Mouse (Mus musculus) C2C12 (cell line): ENCODE measurements around the gene Parp8. TPM values are rescaled to one million over a fixed set of nuclear protein-coding genes. Genes with fewer than 3 reads are reported as not detected.

ENCODE experiments used
- H3K27me3 ChIP-seq: one replicate; pipeline ENCODE4 v1.6.1; 2011; ENCODE audit not compliant: control insufficient read depth, insufficient read depth, insufficient read length
- H3K36me3 ChIP-seq: one replicate; pipeline ENCODE4 v1.6.1; 2011; ENCODE audit not compliant: control insufficient read depth, insufficient read depth
- H3K4me3 ChIP-seq: one replicate; pipeline ENCODE4 v1.5.1; 2011; ENCODE audit warnings: mild to moderate bottlenecking, control low read depth; ENCODE audit not compliant: poor library complexity, insufficient read depth, severe bottlenecking
- H3K79me2 ChIP-seq: one replicate; pipeline ENCODE4 v1.6.1; 2011; ENCODE audit not compliant: control insufficient read depth, insufficient read depth
- H3K79me3 ChIP-seq: one replicate; pipeline ENCODE4 v1.6.1; 2011; ENCODE audit warnings: low read depth, control low read depth
- H3ac ChIP-seq: one replicate; pipeline ENCODE3; 2011; ENCODE audit warnings: low read depth; ENCODE audit not compliant: control insufficient read depth, insufficient read length
- CEBPB ChIP-seq: IDR thresholded peaks from one replicate; pipeline ENCODE4 v1.6.1; 2011; ENCODE audit warnings: low read depth, mild to moderate bottlenecking, control low read depth, moderate library complexity
- CTCF ChIP-seq: IDR thresholded peaks from one replicate; pipeline ENCODE4 v1.5.1; 2011; ENCODE audit not compliant: control insufficient read depth, insufficient read depth, insufficient read length
- FOSL1 ChIP-seq: IDR thresholded peaks from one replicate; pipeline ENCODE4 v1.8.0; 2011; ENCODE audit warnings: mild to moderate bottlenecking, low read length; ENCODE audit not compliant: poor library complexity, insufficient read depth, severe bottlenecking
- MAX ChIP-seq: IDR thresholded peaks from one replicate; pipeline ENCODE4 v1.6.1; 2011; ENCODE audit warnings: mild to moderate bottlenecking, control low read depth
- MYOD1 ChIP-seq: IDR thresholded peaks from one replicate; pipeline ENCODE4 v1.6.1; 2011; ENCODE audit warnings: low read depth; ENCODE audit not compliant: control insufficient read depth, insufficient read length
- MYOG ChIP-seq: IDR thresholded peaks from one replicate; pipeline ENCODE4 v1.6.1; 2011; ENCODE audit not compliant: control insufficient read depth, insufficient read length; ENCODE audit errors: extremely low read depth
- USF1 ChIP-seq: IDR thresholded peaks from one replicate; pipeline ENCODE4 v1.6.1; 2011; ENCODE audit warnings: low read depth, mild to moderate bottlenecking, control low read depth, moderate library complexity
- polyA plus RNA-seq: library from polyadenylated mRNA; unstranded; fragments of >200 nt; fragmentation: generic; extraction: Trizol; gene quantifications from one replicate; pipeline ENCODE4 v1.2.1, GENCODE M21; 2012; ENCODE audit warnings: missing spikeins

Parp8 gene
- polyA plus RNA-seq, 1 experiment = 7.7 TPM

- Histone ChIP-seq H3K4me3 (no peak overlapping the region), H3ac (no peak overlapping the region), H3K79me3 (no peaks in the 10 kb centered on the region), H3K36me3 (no peaks in the 10 kb centered on the region), H3K79me2 (no peaks in the 10 kb centered on the region), H3K27me3 (no peaks in the 10 kb centered on the region)
- TF ChIP-seq MAX (no peak), MYOG (no peak), FOSL1 (no peak), CEBPB (no peak), USF1 (no peak), MYOD1 (no peak), CTCF (no peak)
These were observed 23.2 kb upstream of the Parp8 start for GRCm38 (mm10) chr13:117048541-117048971.

- no peak overlapping the region for H3ac ChIP-seq
- no peaks in the 10 kb centered on the region for H3K36me3 ChIP-seq
- no peaks in the 10 kb centered on the region for H3K79me3 ChIP-seq
- no peak overlapping the region for H3K4me3 ChIP-seq
- TF ChIP-seq USF1 (no peak), CEBPB (no peak), MYOG (no peak), CTCF (no peak), FOSL1 (no peak), MYOD1 (no peak), MAX (no peak)
- no peaks in the 10 kb centered on the region for H3K79me2 ChIP-seq
- H3K27me3 ChIP-seq = no peaks in the 10 kb centered on the region
These were observed 18.2 kb upstream of the Parp8 start for GRCm38 (mm10) chr13:117043567-117043966.

GRCm38 (mm10) chr13:117041021-117041420 lies 15.7 kb upstream of the Parp8 start:
- no peak for TF ChIP-seq USF1
- no peak for TF ChIP-seq FOSL1
- TF ChIP-seq CEBPB = no peak
- no peak for TF ChIP-seq CTCF
- no peak for TF ChIP-seq MYOD1
- Histone ChIP-seq H3K4me3 (no peak overlapping the region), H3K36me3 (no peaks in the 10 kb centered on the region), H3K79me2 (no peaks in the 10 kb centered on the region), H3K79me3 (no peaks in the 10 kb centered on the region), H3ac (no peak overlapping the region), H3K27me3 (no peaks in the 10 kb centered on the region)

GRCm38 (mm10) chr13:117036277-117036676 lies 10.9 kb upstream of the Parp8 start:
- TF ChIP-seq CEBPB = no peak
- TF ChIP-seq FOSL1 = no peak
- no peak for TF ChIP-seq USF1
- TF ChIP-seq MAX = no peak
- TF ChIP-seq CTCF = no peak
- no peak for TF ChIP-seq MYOG
- no peak for TF ChIP-seq MYOD1

DNA sequence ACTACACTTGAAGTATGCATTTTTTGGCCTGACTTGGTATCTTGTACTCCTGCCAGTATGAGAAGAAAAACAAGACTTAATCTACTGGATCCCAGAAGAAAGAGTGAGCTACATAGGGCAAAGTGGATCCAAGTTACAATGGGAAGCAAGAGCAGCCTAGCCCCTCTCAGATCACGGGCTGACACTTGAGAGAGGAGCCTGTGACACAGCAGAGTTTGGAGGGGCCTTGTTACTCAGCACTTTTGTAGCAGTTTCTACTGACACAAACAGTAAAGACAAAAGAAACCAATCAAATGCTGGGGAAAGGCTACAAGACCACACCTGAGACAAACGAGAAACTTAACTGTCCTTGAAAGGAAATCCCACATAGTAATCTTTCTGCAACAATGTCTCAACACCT lies 9.8 kb upstream of the Parp8 start:
- TF ChIP-seq MYOG = no peak
- TF ChIP-seq USF1 = no peak
- TF ChIP-seq CTCF = no peak
- no peak for TF ChIP-seq MYOD1
- no peak for TF ChIP-seq FOSL1
- no peak for TF ChIP-seq MAX
- TF ChIP-seq CEBPB = no peak
- Histone ChIP-seq H3K79me2 (no peaks in the 10 kb centered on the region), H3K4me3 (no peak overlapping the region), H3K79me3 (no peaks in the 10 kb centered on the region), H3K36me3 (no peaks in the 10 kb centered on the region), H3ac (no peak overlapping the region), H3K27me3 (no peaks in the 10 kb centered on the region)

More at GRCm38 (mm10) chr13:117036277-117036676, 10.9 kb upstream of the Parp8 start:
- no peaks in the 10 kb centered on the region for H3K27me3 ChIP-seq
- no peak overlapping the region for H3ac ChIP-seq
- no peaks in the 10 kb centered on the region for H3K79me3 ChIP-seq
- H3K36me3 ChIP-seq = no peaks in the 10 kb centered on the region
- no peaks in the 10 kb centered on the region for H3K79me2 ChIP-seq
- no peak overlapping the region for H3K4me3 ChIP-seq

GRCm38 (mm10) chr13:117034676-117035075 lies 9.3 kb upstream of the Parp8 start:
- H3K27me3 ChIP-seq = no peaks in the 10 kb centered on the region
- no peaks in the 10 kb centered on the region for H3K79me3 ChIP-seq
- TF ChIP-seq USF1 = no peak
- TF ChIP-seq CTCF = no peak
- no peak for TF ChIP-seq MAX
- no peak for TF ChIP-seq FOSL1
- no peaks in the 10 kb centered on the region for H3K79me2 ChIP-seq
- H3ac ChIP-seq = no peak overlapping the region
- no peak overlapping the region for H3K4me3 ChIP-seq
- no peaks in the 10 kb centered on the region for H3K36me3 ChIP-seq
